Mouse (Mus musculus) mouse embryonic stem cell (cell line): Measurements from ENCODE around the gene Gstp2.

Source experiments
- in situ Hi-C, 2 experiments: fragments of 300-500 bp; cut with MboI; formaldehyde crosslinking; loops; 1 replicate in 1 of 2; 3 replicates in 1 of 2; pipeline ENCODE4 v1.14.3; 2019 to 2020; ENCODE audit warnings: low sequenced_read_pairs in 2 of 2, low pct_unique_long_range_greater_than_20kb in 1 of 2, mixed read lengths in 1 of 2; ENCODE audit not compliant: unreplicated experiment in 1 of 2

Gstp2 gene

DNA sequence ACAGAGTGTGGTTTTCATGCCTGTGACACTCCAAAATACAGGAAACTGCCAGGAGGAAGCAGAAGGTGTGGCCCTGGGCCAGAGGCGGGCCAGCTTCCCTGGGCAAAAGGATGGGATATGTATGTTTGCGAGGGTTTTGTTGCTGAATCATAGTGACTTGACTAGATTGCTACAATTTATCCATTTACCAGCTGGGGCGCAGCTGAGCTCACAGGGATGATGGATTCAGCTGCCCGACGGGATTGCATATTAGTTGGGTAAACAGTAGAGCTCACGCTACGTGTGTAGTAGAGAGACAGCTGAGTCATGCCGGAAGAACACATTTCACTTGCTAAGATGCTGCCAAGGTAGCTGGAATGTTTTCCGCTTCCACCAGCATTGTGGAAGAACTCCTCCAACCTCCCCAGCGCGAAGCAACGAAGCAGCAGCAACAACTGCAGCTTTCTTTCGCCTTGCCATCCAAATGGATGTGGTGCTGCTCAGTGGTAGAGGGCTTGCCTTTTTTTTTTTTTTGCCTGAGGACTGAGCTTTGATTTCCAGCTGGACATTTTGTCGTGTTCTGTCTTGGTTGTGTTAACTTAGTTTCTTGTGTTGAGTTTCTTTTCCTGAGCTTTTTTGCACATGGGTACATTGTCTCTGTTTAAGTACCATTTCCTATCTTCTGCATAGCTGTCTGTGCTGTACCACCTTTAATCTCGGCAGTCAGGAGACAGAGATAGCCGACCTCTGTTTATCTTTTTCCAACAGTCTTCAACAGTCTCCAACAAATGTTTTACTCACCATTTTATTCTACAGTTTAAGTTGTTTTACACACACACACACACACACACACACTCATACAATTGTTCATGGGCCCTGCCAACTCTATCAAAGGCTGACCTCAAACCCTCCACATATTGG, at the start of gene Gstp2:
Gstp2 (minus strand) TSS at position 58 of the 900 bp plus-strand sequence.
- in situ Hi-C loops, result loop anchor here in 1 of 2 experiments (5.0 kb wide), 1 partner anchor 34 kb away; the partner anchor contains the start of gene Ndufv1

DNA sequence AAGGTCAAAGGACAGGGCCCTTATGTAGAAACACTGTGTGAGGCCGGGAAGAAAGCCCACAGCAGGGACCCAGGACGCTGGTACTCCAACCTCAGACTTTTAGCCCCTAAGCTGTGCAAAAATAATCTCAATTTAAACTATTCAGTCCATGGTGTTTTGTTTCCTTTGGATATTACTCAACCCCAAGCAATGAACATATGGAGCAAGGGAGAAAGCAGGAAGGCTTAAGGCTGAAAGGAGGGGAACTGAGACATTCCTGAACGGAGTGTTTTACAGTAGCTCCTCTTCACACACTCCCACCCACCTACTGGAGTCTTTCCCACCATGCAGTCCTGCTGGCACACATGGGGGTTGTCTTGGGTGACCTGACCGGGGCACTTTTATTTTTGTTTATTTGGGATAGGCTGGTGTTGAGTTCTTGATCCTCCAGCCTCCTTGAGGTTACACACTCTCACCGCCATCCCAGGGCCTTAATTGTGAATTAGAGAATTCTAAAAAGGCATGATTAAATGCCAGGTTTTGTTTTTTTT, 49.0 kb upstream of the Gstp2 start:
- in situ Hi-C loops, result no loop called here

GRCm38 (mm10) chr19:4094348-4094747, 48.5 kb upstream of the Gstp2 start:
- in situ Hi-C loops, result no loop called here

DNA sequence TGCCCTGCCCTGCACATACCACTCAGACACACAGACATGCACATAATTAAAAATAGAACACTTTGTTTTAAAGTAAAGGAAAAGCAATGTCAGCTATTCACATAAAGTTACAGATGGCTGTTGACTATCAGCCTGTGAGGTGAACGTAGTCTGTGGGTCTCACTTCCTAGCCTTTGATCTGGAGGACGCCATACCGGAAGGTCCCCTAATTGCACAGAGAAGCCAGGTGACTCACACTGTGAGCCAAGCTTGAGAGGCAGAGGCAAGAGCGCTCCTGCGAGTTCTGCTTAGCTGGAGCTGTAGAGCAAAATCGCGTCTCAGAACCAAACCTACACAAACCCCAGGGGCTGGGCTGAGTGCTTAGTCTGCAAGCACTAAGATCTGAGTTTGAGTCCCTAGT, 47.9 kb upstream of the Gstp2 start:
- in situ Hi-C loops, result no loop called here

DNA sequence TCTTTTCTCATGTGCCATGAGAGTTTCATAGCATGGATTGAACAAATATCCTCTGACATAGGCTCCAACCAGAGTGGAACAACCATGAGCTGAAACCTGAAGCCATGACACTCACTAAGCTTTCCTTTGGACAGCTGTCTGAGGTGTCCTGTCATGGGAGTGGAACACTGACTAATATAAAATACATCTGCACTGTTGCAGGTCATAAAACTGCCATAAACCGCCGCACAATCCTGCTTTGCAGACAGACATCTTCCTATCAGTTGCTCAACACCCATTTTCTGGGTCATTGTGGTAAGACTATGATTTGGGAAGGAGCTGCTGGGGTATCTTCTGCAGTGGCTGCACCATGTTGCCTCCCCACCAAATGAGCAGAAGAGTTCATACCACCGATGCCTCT, 46.9 kb upstream of the Gstp2 start:
- in situ Hi-C loops, result no loop called here

- in situ Hi-C loops, result no loop called here
Measured at GRCm38 (mm10) chr19:4091383-4091782, 45.6 kb upstream of the Gstp2 start.

- in situ Hi-C loops, result no loop called here
Measured at GRCm38 (mm10) chr19:4090446-4090845, 44.6 kb upstream of the Gstp2 start.

- in situ Hi-C loops, result no loop called here
Measured at GRCm38 (mm10) chr19:4089128-4089527, 43.3 kb upstream of the Gstp2 start.

- in situ Hi-C loops, result no loop called here
Measured at GRCm38 (mm10) chr19:4088146-4088545, 42.3 kb upstream of the Gstp2 start.

DNA sequence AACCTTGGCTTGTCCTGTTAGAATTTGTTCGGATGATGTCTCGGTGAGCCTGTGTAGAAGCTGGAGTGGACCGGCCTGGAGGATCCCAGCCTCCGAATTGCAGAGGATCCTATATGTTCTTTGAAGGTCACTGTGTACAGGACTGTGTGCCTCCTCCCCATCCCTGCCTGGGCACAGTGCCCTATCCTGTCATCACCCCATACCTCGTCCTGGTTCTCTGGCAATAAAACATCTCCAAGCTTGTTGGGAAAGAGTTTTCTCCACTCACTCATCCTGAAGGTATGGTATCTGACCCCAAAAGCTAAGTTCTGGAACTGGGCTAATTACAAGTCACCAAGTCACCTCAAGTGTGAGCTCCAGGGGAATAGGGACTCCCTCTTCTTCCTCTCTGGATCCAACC, 41.3 kb upstream of the Gstp2 start:
- in situ Hi-C loops, result no loop called here

- in situ Hi-C loops, result no loop called here
Measured at GRCm38 (mm10) chr19:4086156-4086555, 40.3 kb upstream of the Gstp2 start.

DNA sequence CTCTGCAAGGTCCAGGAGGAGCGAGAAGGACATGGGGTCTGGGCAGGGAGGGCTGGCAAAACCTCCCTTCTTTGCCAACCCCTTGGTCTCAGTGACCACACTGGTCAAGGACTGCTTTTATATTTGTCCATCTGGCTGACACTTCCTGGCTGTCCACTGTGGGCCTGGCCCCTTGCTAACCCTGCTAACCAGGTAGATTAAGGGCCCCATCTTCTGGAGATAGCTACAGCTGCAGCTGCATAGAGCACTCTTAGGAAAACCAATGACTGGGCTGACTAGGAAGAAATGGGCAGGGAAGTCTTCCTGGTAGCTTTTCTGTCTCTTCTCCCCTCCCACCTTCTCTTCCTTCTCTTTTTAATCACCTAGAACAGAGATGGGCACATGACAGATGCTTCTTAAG, 39.2 kb upstream of the Gstp2 start:
- in situ Hi-C loops, result no loop called here

DNA sequence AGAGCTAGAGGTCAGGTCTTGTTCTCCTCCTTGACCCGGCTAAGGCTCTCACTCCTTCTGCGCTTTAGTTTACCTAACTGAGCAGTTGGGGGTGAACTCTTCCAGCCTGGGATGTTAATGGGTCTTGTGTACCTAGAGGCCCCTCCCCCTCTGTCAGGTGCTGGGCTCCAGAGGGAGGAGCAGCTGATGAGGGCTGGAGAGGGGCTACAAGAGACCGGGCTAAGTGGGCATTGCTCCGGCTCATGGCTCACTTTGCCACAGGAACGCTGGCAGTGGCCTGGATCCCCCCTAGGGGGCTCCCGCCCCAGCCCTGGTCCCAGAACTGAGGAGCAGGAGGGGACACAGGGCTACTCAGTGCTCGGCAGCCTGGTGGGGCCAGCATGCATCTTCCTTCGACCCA, 38.0 kb upstream of the Gstp2 start:
- in situ Hi-C loops, result no loop called here

DNA sequence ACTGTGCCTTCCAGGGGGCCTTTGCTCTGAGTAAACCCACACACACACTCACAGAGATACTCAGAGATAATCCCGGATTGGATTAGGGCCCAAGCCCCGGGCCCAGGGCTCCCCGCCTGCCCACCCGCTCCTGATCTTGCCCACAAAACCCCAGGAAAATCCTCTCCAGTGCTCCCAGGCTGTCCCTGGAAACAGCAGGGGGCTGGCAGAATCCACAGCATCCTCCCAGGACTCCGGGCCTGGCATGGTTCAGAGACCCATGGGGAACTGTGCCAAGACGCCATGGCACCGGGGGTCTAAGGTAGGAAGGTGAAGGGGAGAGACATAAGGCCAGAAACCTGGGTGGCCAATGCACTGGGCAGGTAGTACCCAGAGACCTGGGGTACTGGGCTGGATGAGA, 37.5 kb upstream of the Gstp2 start:
- in situ Hi-C loops, result no loop called here

GRCm38 (mm10) chr19:4082219-4082965, 36.6 kb upstream of the Gstp2 start:
- in situ Hi-C loops, result no loop called here

DNA sequence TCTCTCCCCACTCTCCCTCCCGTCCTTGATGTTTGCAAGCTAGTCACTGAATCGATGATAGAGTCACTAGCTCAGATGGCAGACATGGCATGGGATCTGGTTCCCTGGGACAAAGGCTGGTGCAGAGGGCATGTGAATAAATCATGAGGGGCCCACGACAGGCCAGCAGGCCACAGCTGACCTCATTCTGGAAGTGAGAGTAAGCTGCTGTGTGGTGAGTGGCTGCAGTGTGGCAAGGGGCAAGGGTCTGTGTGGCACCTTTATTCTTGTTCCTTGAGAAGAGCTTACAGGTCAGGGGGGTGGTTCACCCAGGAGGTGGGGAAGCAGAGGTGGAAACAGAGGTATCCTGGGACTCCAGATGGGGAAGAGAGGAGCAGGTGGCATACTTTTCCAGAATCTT, 35.6 kb upstream of the Gstp2 start, which contains the start of gene Cabp2:
Cabp2 (plus strand) TSS at position 185 of the 400 bp plus-strand sequence.
- in situ Hi-C loops, result no loop called here

- in situ Hi-C loops, result no loop called here
Measured at GRCm38 (mm10) chr19:4080511-4081009, 34.7 kb upstream of the Gstp2 start.

- in situ Hi-C loops, result no loop called here
Measured at GRCm38 (mm10) chr19:4079594-4079993, 33.8 kb upstream of the Gstp2 start.

DNA sequence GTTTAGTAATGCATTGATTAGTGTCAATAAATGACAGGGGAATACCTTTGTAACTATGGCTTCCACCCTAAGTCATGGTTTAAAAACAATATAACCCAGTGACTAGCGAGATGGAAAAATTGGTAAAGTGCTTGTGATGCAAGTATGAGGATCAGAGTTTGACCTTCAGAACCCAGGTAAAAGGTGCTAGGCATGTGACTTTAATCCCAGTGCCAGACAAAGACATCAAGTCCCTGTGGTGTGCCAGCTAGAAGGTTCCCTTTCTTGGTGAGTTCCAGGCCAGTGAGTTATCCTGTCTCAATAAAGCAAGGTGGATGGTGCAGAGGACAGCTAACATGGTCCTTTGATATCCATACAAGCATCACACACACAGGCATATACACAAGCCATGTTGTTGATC, 29.7 kb upstream of the Gstp2 start:
- in situ Hi-C loops, result no loop called here
